In genomic region chr19:33100031-33100430, GRCm38 (mm10) we compare ENCODE assay signal across 8 mouse cellular contexts.
DNase-seq lines count a peak whose midpoint lies in the region; ATAC-seq and TF ChIP-seq lines count a peak whose summit lies in the region.

No protein-coding gene starts in this region.

- H3K27me3 ChIP-seq in heart, embryonic 15.5 days, result no peaks in the 10 kb centered on the region
- H3K27me3 ChIP-seq in MEL (ENCODE audit: control insufficient read depth in 1 of 2, insufficient read depth in 2 of 2, low read length in 2 of 2), result no peaks in the 10 kb centered on the region
- no peaks in the 10 kb centered on the region for H3K27me3 ChIP-seq in heart, postnatal 0 days (ENCODE audit: control insufficient read depth, insufficient read depth, low read length)
- peaks cover 46% of the 10 kb centered on the region for H3K27me3 ChIP-seq in midbrain, embryonic 12.5 days

- peaks cover 14% of the 10 kb centered on the region for H3K4me1 ChIP-seq in heart, embryonic 15.5 days (replicated peaks)
- peaks cover 19 to 21% of the 10 kb centered on the region in 2 experiments for H3K4me1 ChIP-seq in MEL (ENCODE audit: control insufficient read depth in 1 of 2, insufficient read depth in 2 of 2, low read length in 2 of 2)
- peaks cover 6% of the 10 kb centered on the region; the same call in 1 of the 2 replicates for H3K4me1 ChIP-seq in heart, postnatal 0 days (ENCODE audit: control insufficient read depth, insufficient read depth)
- peaks cover 29% of the 10 kb centered on the region for H3K4me1 ChIP-seq in midbrain, embryonic 12.5 days

- TF ChIP-seq POLR2A in MEL (IDR thresholded peaks at IDR 0.05; ENCODE audit: control insufficient read depth in 1 of 2, insufficient read depth in 1 of 2, low read depth in 1 of 2, low read length in 2 of 2, poor library complexity in 1 of 2), result no peak

- H3K36me3 ChIP-seq in heart, embryonic 15.5 days, result no peaks in the 10 kb centered on the region
- H3K36me3 ChIP-seq in MEL (ENCODE audit: control insufficient read depth in 1 of 2, insufficient read depth in 2 of 2, low read length in 2 of 2), result peaks cover 0 to 23% of the 10 kb centered on the region in 2 experiments; a peak in 2 of 4 replicates
- no peaks in the 10 kb centered on the region for H3K36me3 ChIP-seq in heart, postnatal 0 days (replicated peaks; ENCODE audit: control insufficient read depth, insufficient read depth, low read length)
- H3K36me3 ChIP-seq in midbrain, embryonic 12.5 days, result no peaks in the 10 kb centered on the region

- H3K4me2 ChIP-seq in heart, embryonic 15.5 days, result no peak overlapping the region
- H3K4me2 ChIP-seq in heart, postnatal 0 days (ENCODE audit: low read depth, low read length), result no peak overlapping the region
- H3K4me2 ChIP-seq in midbrain, embryonic 12.5 days (replicated peaks), result no peak overlapping the region

- no peak overlapping the region for H3K9ac ChIP-seq in heart, embryonic 15.5 days
- H3K9ac ChIP-seq in MEL (ENCODE audit: control insufficient read depth, low read depth, low read length, poor library complexity, severe bottlenecking), result no peak overlapping the region; the same call in 1 of the 2 replicates
- H3K9ac ChIP-seq in heart, postnatal 0 days (replicated peaks; ENCODE audit: low read depth, low read length), result no peak overlapping the region
- H3K9ac ChIP-seq in midbrain, embryonic 12.5 days (replicated peaks), result no peak overlapping the region

- H3K27ac ChIP-seq in heart, embryonic 15.5 days, result no peak overlapping the region
- H3K27ac ChIP-seq in MEL (ENCODE audit: control insufficient read depth, low read depth, low read length), result peak overlapping the region; percentile 96; the same call in 1 of the 2 replicates
- no peak overlapping the region for H3K27ac ChIP-seq in heart, postnatal 0 days (ENCODE audit: low read depth)
- no peak overlapping the region for H3K27ac ChIP-seq in midbrain, embryonic 12.5 days (replicated peaks)

- no peak for DNase-seq in heart, postnatal 36 days
- DNase-seq in MEL (ENCODE audit: low read depth, low spot score), result no peak
- no peak for DNase-seq in heart, postnatal 0 days (ENCODE audit: low spot score)
- no peak for DNase-seq in spleen, adult 18-20 months
- no peak for DNase-seq in layer of hippocampus, postnatal 14 days (ENCODE audit: low spot score in 2 of 2)
- DNase-seq in spleen, postnatal 10 days (ENCODE audit: low spot score in 2 of 2), result no peak

- H3K4me3 ChIP-seq in heart, embryonic 15.5 days, result no peak overlapping the region
- no peak overlapping the region for H3K4me3 ChIP-seq in MEL (ENCODE audit: control insufficient read depth in 1 of 2, insufficient read depth in 1 of 2, low read depth in 2 of 2, low read length in 2 of 2)
- no peak overlapping the region for H3K4me3 ChIP-seq in heart, postnatal 0 days (ENCODE audit: low read depth, low read length)
- no peak overlapping the region for H3K4me3 ChIP-seq in midbrain, embryonic 12.5 days

- peak; percentile 27; the same call in 1 of the 2 replicates for ATAC-seq in heart, embryonic 15.5 days (replicated peaks; ENCODE audit: insufficient number of reproducible peaks, insufficient read depth, low FRiP score, low read depth)
- ATAC-seq in heart, postnatal 0 days (ENCODE audit: insufficient read depth, low read depth), result peak; percentile 49; the same call in 1 of the 2 replicates
- ATAC-seq in midbrain, embryonic 12.5 days (ENCODE audit: low FRiP score, low read depth), result peak; percentile 51

- TF ChIP-seq RAD21 in MEL (IDR thresholded peaks at IDR 0.05; ENCODE audit: low read depth, low read length), result no peak

- no peaks in the 10 kb centered on the region for H3K9me3 ChIP-seq in heart, embryonic 15.5 days (replicated peaks)
- no peaks in the 10 kb centered on the region for H3K9me3 ChIP-seq in MEL (replicated peaks; ENCODE audit: insufficient read depth, low read length)
- no peaks in the 10 kb centered on the region for H3K9me3 ChIP-seq in heart, postnatal 0 days (replicated peaks; ENCODE audit: control insufficient read depth, low read length)
- no peaks in the 10 kb centered on the region for H3K9me3 ChIP-seq in midbrain, embryonic 12.5 days

- WGBS in heart, embryonic 15.5 days, result 28% methylated on average over 4 of the region's 4 CpGs
- WGBS in heart, postnatal 0 days, result 25% methylated on average over 4 of the region's 4 CpGs
- 57% methylated on average over 4 of the region's 4 CpGs for WGBS in midbrain, embryonic 12.5 days

- no peak for TF ChIP-seq CTCF in MEL (IDR thresholded peaks at IDR 0.05 in 2 of 3, conservative IDR thresholded peaks at IDR 0.05 in 1 of 3; ENCODE audit: control insufficient read depth in 1 of 3, insufficient read depth in 1 of 3, low read depth in 2 of 3, low read length in 3 of 3, poor library complexity in 1 of 3, severe bottlenecking in 1 of 3)
- no peak for TF ChIP-seq CTCF in heart, postnatal 0 days (IDR thresholded peaks at IDR 0.05; ENCODE audit: low read depth)

- H3K79me2 ChIP-seq in MEL (ENCODE audit: control insufficient read depth, insufficient read depth, low read length, poor library complexity), result no peaks in the 10 kb centered on the region; the same call in 1 of the 2 replicates

- TF ChIP-seq EP300 in MEL (IDR thresholded peaks at IDR 0.05; ENCODE audit: low read depth in 1 of 2, low read length in 2 of 2), result no peak; a peak in 1 of 4 replicates
- no peak for TF ChIP-seq EP300 in heart, postnatal 0 days (IDR thresholded peaks at IDR 0.05; ENCODE audit: low read depth)

- intact Hi-C loops in heart, postnatal 36 days (cut with DNase I), result no loop called here

TF ChIP-seq in MEL, 35 proteins besides CTCF, POLR2A, EP300 and RAD21:
- TF ChIP-seq MAX (IDR thresholded peaks at IDR 0.05; ENCODE audit: low read length), result no peak
- TF ChIP-seq RCOR1 (IDR thresholded peaks at IDR 0.05; ENCODE audit: low read depth, low read length), result 0 out of 2 replicates have a peak, but pooled peaks have one; percentile 18
- no peak for TF ChIP-seq SIN3A (IDR thresholded peaks at IDR 0.05; ENCODE audit: low read length)
- TF ChIP-seq HCFC1 (IDR thresholded peaks at IDR 0.05; ENCODE audit: low read depth, low read length), result no peak
- peak; percentile 30; the same call in 1 of the 2 replicates for TF ChIP-seq TCF12 (IDR thresholded peaks at IDR 0.05; ENCODE audit: low read depth, low read length)
- no peak for TF ChIP-seq MXI1 (IDR thresholded peaks at IDR 0.05; ENCODE audit: low read depth, low read length)
- TF ChIP-seq ZMIZ1 (IDR thresholded peaks at IDR 0.05; ENCODE audit: low read depth, low read length), result no peak
- 0 out of 2 replicates have a peak, but pooled peaks have one; percentile 16 for TF ChIP-seq GATA1 (IDR thresholded peaks at IDR 0.05; ENCODE audit: low read depth, low read length)
- no peak for TF ChIP-seq BHLHE40 (IDR thresholded peaks at IDR 0.05; ENCODE audit: borderline replicate concordance, low read depth, low read length)
- no peak for TF ChIP-seq USF1 (IDR thresholded peaks at IDR 0.05; ENCODE audit: low read depth, low read length)
- no peak for TF ChIP-seq GABPA (IDR thresholded peaks at IDR 0.05; ENCODE audit: low read depth, low read length)
- TF ChIP-seq E2F4 (IDR thresholded peaks at IDR 0.05; ENCODE audit: borderline replicate concordance, low read depth, low read length), result no peak
- TF ChIP-seq MYB (IDR thresholded peaks at IDR 0.05; ENCODE audit: low read depth, low read length), result no peak
- no peak for TF ChIP-seq CHD1 (IDR thresholded peaks at IDR 0.05; ENCODE audit: low read depth, low read length)
- no peak for TF ChIP-seq ZC3H11A (IDR thresholded peaks at IDR 0.05; ENCODE audit: low read depth, low read length)
- TF ChIP-seq TBP (IDR thresholded peaks at IDR 0.05; ENCODE audit: low read depth, low read length), result no peak
- TF ChIP-seq POLR2AphosphoS2 (IDR thresholded peaks at IDR 0.05; ENCODE audit: low read length), result no peak
- TF ChIP-seq CHD2 (IDR thresholded peaks at IDR 0.05; ENCODE audit: low read length), result no peak
- no peak for TF ChIP-seq MYC (IDR thresholded peaks at IDR 0.05; ENCODE audit: low read depth, low read length)
- TF ChIP-seq JUND (IDR thresholded peaks at IDR 0.05; ENCODE audit: low read depth, low read length), result no peak
- TF ChIP-seq MAFK (IDR thresholded peaks at IDR 0.05; ENCODE audit: borderline replicate concordance, low read depth, low read length), result no peak
- TF ChIP-seq ETS1 (IDR thresholded peaks at IDR 0.05; ENCODE audit: low read depth, low read length), result peak; percentile 93
